Mouse (Mus musculus): Measurements from ENCODE around the gene Nav2. TPM values are rescaled to one million over a fixed set of nuclear protein-coding genes. Genes with fewer than 3 reads are reported as not detected.

Gene Nav2
- total and polyA plus RNA-seq, 2 experiments from 2014 or later, result 16.3 to 44.0 TPM

- no peaks in the 10 kb centered on the region for H3K36me3 ChIP-seq (ENCODE audit: insufficient read depth)
- H3K4me1 ChIP-seq (ENCODE audit: insufficient read depth), result peaks cover 6% of the 10 kb centered on the region; the same call in 1 of the 2 replicates
- no peak overlapping the region for H3K9ac ChIP-seq
- no peak overlapping the region for H3K4me2 ChIP-seq (ENCODE audit: low read depth)
- no peak for TF ChIP-seq CTCF (IDR thresholded peaks at IDR 0.05; ENCODE audit: low read depth)
- 59% methylated on average over 11 of the region's 11 CpGs for WGBS
- 0 out of 2 replicates have a peak overlapping the region, but pooled peaks have one; percentile 5 for H3K27ac ChIP-seq (ENCODE audit: low read depth, low read length)
- no peaks in the 10 kb centered on the region for H3K27me3 ChIP-seq (ENCODE audit: insufficient read depth, low read length)
- no peaks in the 10 kb centered on the region for H3K9me3 ChIP-seq (ENCODE audit: low read length)
- DNase-seq (peak; percentile 24), ATAC-seq (peak; percentile 30; the same call in 1 of the 2 replicates)
- H3K4me3 ChIP-seq (ENCODE audit: low read depth, low read length), result no peak overlapping the region
These were observed 617.0 kb downstream of the Nav2 start for GRCm38 (mm10) chr7:49525348-49526100.

- DNase-seq (no peak), ATAC-seq (no peak)
- H3K4me1 ChIP-seq (ENCODE audit: insufficient read depth), result peaks cover 6% of the 10 kb centered on the region; the same call in 1 of the 2 replicates
- H3K9ac ChIP-seq, result no peak overlapping the region
- no peak for TF ChIP-seq CTCF (IDR thresholded peaks at IDR 0.05; ENCODE audit: low read depth)
- H3K27me3 ChIP-seq (ENCODE audit: insufficient read depth, low read length), result no peaks in the 10 kb centered on the region
- H3K4me3 ChIP-seq (ENCODE audit: low read depth, low read length), result no peak overlapping the region
- no peaks in the 10 kb centered on the region for H3K36me3 ChIP-seq (ENCODE audit: insufficient read depth)
- H3K4me2 ChIP-seq (ENCODE audit: low read depth), result no peak overlapping the region
- H3K27ac ChIP-seq (ENCODE audit: low read depth, low read length), result no peak overlapping the region
- 72% methylated on average over 4 of the region's 4 CpGs for WGBS
- no peaks in the 10 kb centered on the region for H3K9me3 ChIP-seq (ENCODE audit: low read length)
These were observed 617.6 kb downstream of the Nav2 start for GRCm38 (mm10) chr7:49526101-49526499.

- H3K4me3 ChIP-seq (ENCODE audit: low read depth, low read length), result no peak overlapping the region
- H3K4me1 ChIP-seq (ENCODE audit: insufficient read depth), result peaks cover 3% of the 10 kb centered on the region; the same call in 1 of the 2 replicates
- ATAC-seq (no peak), DNase-seq (no peak)
- H3K27me3 ChIP-seq (ENCODE audit: insufficient read depth, low read length), result no peaks in the 10 kb centered on the region
- no peak overlapping the region for H3K27ac ChIP-seq (ENCODE audit: low read depth, low read length)
- H3K36me3 ChIP-seq (ENCODE audit: insufficient read depth), result no peaks in the 10 kb centered on the region
- H3K4me2 ChIP-seq (ENCODE audit: low read depth), result no peak overlapping the region
- no peaks in the 10 kb centered on the region for H3K9me3 ChIP-seq (ENCODE audit: low read length)
- WGBS, result 19% methylated on average over 4 of the region's 4 CpGs
- TF ChIP-seq CTCF (IDR thresholded peaks at IDR 0.05; ENCODE audit: low read depth), result no peak
- H3K9ac ChIP-seq, result no peak overlapping the region
These were observed 619.0 kb downstream of the Nav2 start for GRCm38 (mm10) chr7:49527495-49527894.

DNA sequence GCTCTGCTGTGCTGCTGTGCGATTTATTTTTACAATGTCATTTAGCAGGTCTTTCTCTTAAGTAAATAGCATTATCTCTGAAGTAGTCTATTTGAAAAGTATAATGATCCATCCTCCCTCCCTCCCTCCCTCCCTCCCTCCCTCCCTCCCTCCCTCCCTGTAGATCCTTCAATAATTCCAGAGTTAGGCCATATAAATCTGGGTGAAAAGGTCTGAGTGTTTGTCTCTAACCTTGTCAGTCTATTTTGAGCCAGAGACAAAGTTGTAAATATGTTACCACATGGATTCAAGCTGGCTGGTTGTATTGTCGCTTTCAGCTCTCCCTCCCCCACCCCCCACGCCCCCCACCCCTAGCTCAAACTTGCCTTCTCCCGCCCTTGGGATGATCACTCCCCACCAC lies 619.4 kb downstream of the Nav2 start:
- no peaks in the 10 kb centered on the region for H3K36me3 ChIP-seq (ENCODE audit: insufficient read depth)
- no peak overlapping the region for H3K4me3 ChIP-seq (ENCODE audit: low read depth, low read length)
- no peak for TF ChIP-seq CTCF (IDR thresholded peaks at IDR 0.05; ENCODE audit: low read depth)
- no peak overlapping the region for H3K4me2 ChIP-seq (ENCODE audit: low read depth)
- H3K4me1 ChIP-seq (ENCODE audit: insufficient read depth), result no peaks in the 10 kb centered on the region
- no peaks in the 10 kb centered on the region for H3K9me3 ChIP-seq (ENCODE audit: low read length)
- no peak overlapping the region for H3K9ac ChIP-seq
- no peaks in the 10 kb centered on the region for H3K27me3 ChIP-seq (ENCODE audit: insufficient read depth, low read length)
- ATAC-seq (no peak), DNase-seq (no peak)
- 34% methylated on average over 4 of the region's 4 CpGs for WGBS
- H3K27ac ChIP-seq (ENCODE audit: low read depth, low read length), result no peak overlapping the region

- Histone ChIP-seq H3K27me3 (ENCODE audit: insufficient read depth, low read length) (no peaks in the 10 kb centered on the region), H3K27ac (ENCODE audit: low read depth, low read length) (no peak overlapping the region), H3K4me3 (ENCODE audit: low read depth, low read length) (no peak overlapping the region), H3K9ac (no peak overlapping the region), H3K9me3 (ENCODE audit: low read length) (no peaks in the 10 kb centered on the region), H3K4me1 (ENCODE audit: insufficient read depth) (no peaks in the 10 kb centered on the region), H3K36me3 (ENCODE audit: insufficient read depth) (no peaks in the 10 kb centered on the region), H3K4me2 (ENCODE audit: low read depth) (no peak overlapping the region)
- ATAC-seq, result peak; percentile 30; the same call in 1 of the 2 replicates
- 41% methylated on average over 2 of the region's 2 CpGs for WGBS
- DNase-seq, result no peak
- no peak for TF ChIP-seq CTCF (IDR thresholded peaks at IDR 0.05; ENCODE audit: low read depth)
These were observed 621.0 kb downstream of the Nav2 start for GRCm38 (mm10) chr7:49529498-49529897.

DNA sequence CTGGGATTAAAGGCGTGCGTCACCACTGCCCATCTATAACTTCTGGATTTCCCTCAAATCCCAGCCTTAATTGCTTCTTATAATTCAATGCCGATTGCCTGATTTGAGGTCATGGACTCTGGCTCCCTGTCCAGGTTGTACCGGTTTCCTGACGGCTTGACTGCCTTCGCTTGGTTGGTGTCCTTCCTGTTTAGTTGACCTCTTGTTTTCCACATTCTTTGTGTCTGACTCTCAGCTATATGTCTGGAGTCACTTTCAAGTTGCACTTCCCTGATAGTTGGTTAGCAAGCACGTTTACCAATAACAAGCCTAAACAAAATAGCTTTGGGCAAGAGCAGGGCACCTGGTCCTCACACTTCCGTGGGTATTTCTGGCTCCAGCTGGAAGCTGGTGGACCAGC lies 625.1 kb downstream of the Nav2 start:
- no peak overlapping the region for H3K9ac ChIP-seq
- DNase-seq (no peak), ATAC-seq (no peak)
- no peaks in the 10 kb centered on the region for H3K9me3 ChIP-seq (ENCODE audit: low read length)
- H3K27me3 ChIP-seq (ENCODE audit: insufficient read depth, low read length), result no peaks in the 10 kb centered on the region
- H3K4me2 ChIP-seq (ENCODE audit: low read depth), result no peak overlapping the region
- 87% methylated on average over 8 of the region's 8 CpGs for WGBS
- H3K36me3 ChIP-seq (ENCODE audit: insufficient read depth), result 0 out of 2 replicates have a peak, but pooled peaks cover 8% of the 10 kb centered on the region
- TF ChIP-seq CTCF (IDR thresholded peaks at IDR 0.05; ENCODE audit: low read depth), result no peak
- H3K4me1 ChIP-seq (ENCODE audit: insufficient read depth), result no peaks in the 10 kb centered on the region
- H3K27ac ChIP-seq (ENCODE audit: low read depth, low read length), result no peak overlapping the region
- H3K4me3 ChIP-seq (ENCODE audit: low read depth, low read length), result no peak overlapping the region

GRCm38 (mm10) chr7:49534208-49534607 lies 625.7 kb downstream of the Nav2 start:
- no peak for DNase-seq
- 0 out of 2 replicates have a peak, but pooled peaks cover 8% of the 10 kb centered on the region for H3K36me3 ChIP-seq (ENCODE audit: insufficient read depth)
- ATAC-seq, result no peak
- WGBS, result 92% methylated on average over 6 of the region's 6 CpGs
- no peak overlapping the region for H3K4me3 ChIP-seq (ENCODE audit: low read depth, low read length)
- H3K27me3 ChIP-seq (ENCODE audit: insufficient read depth, low read length), result no peaks in the 10 kb centered on the region
- H3K9ac ChIP-seq, result no peak overlapping the region
- no peak overlapping the region for H3K4me2 ChIP-seq (ENCODE audit: low read depth)
- H3K27ac ChIP-seq (ENCODE audit: low read depth, low read length), result no peak overlapping the region
- no peaks in the 10 kb centered on the region for H3K4me1 ChIP-seq (ENCODE audit: insufficient read depth)
- no peak for TF ChIP-seq CTCF (IDR thresholded peaks at IDR 0.05; ENCODE audit: low read depth)
- no peaks in the 10 kb centered on the region for H3K9me3 ChIP-seq (ENCODE audit: low read length)
